Mouse (Mus musculus): ENCODE measurements around the gene Vmn1r196. TPM values are rescaled to one million over a fixed set of nuclear protein-coding genes. Genes with fewer than 3 reads are reported as not detected.
"Not testable (repeated sequence)": the region's sequence is repeated elsewhere in the genome, so short reads cannot be mapped to it uniquely, and the experiment has no call there.

Gene Vmn1r196
- total RNA-seq (2021), result not detected
- long read RNA-seq, result 0 reads

DNA sequence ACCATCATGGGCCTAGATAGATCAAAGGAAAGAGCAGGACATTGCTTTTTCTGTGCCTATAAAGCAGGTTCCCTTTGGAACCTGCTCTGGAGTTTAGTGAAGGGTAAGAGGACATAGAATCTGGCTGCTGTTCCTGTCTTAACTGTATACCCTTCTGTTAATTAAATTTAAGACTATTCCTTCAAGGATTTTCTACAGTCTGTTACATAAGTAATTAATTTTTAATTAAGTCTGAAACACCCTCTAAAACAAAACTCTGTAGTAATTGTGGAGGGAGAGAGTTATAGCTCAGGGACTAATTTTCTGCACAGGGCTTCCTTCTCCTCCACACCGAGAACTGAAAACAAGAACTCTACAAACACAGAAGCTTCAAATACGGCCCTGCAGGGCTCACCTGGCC, at the start of gene Vmn1r196:
TSS of gene Vmn1r196 (plus strand) at position 301 of the 400 bp plus-strand sequence.
- DNase-seq (ENCODE audit: low spot score in 2 of 2), result no peak

DNA sequence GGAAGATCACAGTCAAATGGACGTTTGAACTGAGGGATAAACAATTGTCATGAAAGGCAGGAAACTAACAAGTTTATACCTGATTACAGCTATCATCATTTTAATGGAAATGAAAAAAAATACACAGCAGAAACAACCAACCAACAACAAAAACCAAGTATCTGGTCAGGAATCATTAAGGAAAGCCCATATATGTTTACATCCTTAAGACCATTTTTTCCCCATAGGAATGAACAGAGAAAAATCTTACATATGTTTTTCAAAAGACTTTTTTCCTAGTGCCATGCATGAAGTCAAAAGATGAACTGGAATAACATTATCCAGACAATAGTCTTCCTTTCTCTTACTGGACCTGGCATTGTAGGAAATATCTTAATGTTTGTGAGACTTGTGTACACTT, 45.8 kb upstream of the Vmn1r196 start, which contains the start of gene Vmn1r194:
TSS of gene Vmn1r194 (plus strand) at position 301 of the 400 bp plus-strand sequence.
- no peak for DNase-seq (ENCODE audit: low spot score in 2 of 2)

DNA sequence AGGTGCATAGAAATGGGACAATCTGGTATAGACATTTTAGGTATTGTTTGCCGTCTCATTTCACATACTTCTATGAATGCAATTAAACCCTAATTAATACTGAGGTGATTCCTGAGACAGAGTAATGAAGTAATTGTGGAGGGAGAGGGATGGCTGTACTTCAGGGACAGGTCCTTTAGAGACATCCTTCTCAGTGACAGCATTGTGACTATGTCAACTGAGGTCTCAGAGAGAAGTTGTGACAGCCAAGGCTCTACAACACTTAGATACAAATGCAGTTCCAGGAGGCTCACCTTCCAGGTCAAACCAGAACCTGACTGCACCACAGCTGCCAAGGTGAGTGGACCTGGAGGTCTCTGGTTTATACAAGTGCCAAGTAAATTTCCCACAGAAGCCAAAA, 19.5 kb upstream of the Vmn1r196 start, which contains the start of gene Vmn1r195:
TSS of gene Vmn1r195 (plus strand) at position 301 of the 400 bp plus-strand sequence.
- not testable (repeated sequence) for DNase-seq (ENCODE audit: low spot score in 2 of 2)

DNA sequence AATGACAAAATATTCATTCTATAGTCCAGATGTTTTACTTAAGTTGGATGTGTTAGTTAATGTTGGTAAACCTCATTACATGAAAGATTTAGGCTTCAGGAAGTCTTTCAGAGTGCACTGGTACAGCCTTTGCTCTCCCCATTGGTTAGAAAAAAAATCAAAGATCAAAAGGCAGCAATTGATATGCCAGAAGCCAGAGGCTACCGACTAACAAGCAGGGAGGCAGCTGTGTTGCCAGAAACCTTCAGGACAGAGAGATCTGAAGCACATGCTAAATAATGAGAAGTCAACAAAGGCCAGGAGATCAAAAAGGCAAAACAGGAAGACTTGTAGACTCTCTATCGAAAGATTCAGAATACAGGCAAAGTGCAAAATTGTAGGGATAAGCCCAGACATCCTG, 18.0 kb upstream of the Vmn1r196 start:
- no peak for DNase-seq (ENCODE audit: low spot score in 2 of 2)

DNA sequence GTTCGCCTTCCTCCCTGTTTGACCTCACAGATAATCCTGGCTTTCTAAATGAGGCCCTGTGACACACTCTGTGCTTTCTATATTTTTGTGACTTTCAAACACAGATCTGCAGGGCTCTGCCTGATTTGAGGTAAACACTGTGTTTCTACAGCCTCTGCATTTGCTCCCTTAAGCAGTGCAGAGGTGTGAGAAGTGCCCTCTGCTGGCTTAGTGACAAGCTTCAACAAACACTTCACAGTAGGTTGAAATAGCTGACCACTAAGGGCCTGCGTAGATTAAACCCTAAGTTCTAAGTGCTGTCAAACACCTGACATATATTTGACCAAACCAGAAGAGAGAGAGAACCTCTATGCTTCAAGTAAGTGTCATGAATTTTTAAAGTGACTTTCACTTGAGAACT, 5.1 kb upstream of the Vmn1r196 start:
- no peak for DNase-seq (ENCODE audit: low spot score in 2 of 2)

DNA sequence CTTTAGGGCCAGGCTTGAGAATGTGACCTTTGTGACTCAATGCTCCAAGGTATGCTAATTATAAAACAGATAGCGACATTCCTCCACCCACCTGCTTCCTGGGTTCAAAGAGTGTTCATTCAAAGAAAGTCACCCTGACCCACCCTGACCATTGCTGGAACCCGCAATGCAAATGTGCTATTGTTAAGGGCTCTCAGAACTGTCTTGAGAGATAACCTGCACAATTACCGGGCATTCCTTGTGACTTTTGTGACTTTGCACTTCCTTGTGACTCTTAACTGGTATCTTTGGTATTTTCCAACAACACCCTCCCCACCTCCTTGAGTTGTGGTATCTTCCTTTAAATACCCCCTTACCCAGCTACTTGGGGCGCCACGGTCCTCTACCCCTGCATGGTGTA, 18.4 kb downstream of the Vmn1r196 start:
- not testable (repeated sequence) for DNase-seq (ENCODE audit: low spot score in 2 of 2)

DNA sequence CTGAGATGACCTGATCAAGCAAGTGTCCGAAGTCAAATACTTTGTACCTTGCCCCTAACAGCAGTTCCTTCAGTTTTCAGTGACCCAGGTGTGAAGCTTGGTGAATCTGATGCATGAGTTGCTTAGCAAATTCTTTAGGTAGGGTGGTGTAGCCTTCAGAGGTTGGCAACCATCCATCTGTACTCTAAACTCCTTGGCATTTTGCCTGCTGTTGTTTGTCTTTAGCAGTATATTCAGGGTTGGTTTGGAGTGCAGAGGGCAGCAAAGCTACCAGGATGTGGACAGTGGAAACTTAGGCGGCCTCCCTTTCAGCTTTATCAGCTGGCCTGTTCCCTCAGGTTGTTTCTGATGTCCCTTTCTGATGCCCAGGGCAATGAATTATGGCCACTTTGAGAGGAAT, 25.6 kb downstream of the Vmn1r196 start:
- no peak for DNase-seq (ENCODE audit: low spot score in 2 of 2)

DNA sequence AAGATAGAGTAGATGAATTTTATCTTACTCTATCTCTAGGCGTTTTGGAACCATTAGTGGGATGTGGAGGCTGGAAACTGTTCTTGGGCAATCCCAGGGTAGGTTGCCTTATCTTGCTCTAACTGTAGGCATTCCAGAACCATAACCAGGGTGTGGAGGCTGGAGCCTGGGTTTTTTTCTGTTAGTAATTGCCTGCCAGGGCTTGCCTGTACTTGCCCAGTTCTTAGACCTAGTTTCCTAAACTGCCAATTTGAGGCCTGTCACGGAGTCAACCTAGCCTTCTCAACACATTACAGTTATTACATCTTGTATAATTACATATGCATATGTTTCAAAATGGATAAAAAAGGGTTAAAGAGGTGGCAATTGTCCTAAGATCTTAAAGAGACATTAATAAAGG, 27.6 kb downstream of the Vmn1r196 start:
- no peak for DNase-seq (ENCODE audit: low spot score in 2 of 2)

DNA sequence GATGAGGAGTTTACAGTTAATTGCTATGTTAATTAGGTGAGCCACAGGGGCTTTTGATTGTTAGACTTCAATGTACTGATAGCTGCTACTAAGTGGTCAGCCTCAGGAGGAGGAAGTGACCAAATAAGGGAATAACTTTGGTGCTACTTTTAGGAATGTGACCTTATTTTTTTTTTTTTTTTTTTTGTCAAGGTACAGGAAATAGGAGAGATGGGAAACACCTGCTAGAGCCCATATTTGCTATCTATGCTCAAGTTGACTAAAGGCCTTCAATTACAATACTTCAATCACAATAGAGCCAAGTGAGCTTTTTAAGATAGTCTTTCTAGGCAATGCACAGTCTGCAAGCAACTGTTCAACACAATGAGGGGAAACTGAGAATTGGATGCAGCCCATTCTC, 30.4 kb downstream of the Vmn1r196 start:
- DNase-seq (ENCODE audit: low spot score in 2 of 2), result no peak

DNA sequence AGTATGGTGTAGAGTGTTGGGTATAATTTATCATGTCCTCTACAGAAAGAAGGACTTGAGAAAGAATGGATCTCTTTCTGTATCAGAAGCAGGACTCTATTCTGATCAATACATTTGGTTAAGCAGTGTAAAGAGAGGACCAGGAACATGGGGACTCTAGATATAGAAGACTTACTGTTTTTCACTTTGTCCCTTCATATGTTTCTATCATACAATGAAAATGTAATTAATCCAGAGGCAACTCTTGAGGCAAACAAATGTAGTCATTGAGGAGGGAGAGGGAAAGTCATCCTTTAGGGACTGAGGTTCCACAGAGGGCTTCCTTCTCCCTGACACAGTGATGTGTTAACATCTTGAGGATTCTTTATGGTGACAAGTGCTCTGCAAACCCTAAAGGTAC, 34.6 kb downstream of the Vmn1r196 start, which contains the start of gene Vmn1r197:
TSS of gene Vmn1r197 (plus strand) at position 301 of the 400 bp plus-strand sequence.
- DNase-seq (ENCODE audit: low spot score in 2 of 2), result no peak

DNA sequence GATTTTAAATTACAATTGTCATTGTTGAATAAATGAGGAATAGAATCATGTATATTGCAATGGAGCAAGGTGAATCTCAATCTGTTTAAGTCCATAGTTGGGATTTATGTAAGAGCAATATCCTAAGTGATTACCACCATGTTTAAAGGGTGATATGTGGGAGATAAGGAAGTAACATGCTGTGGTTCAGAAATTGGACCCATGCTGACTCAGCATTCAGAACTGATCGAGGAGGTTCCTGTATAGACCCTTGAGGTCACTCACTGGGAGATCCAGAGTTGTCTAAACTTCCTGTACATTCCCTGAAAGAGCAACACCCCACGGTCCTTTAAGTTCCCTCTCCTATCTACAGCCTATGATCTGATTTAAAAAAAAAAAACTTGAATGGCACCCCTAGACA, 43.5 kb downstream of the Vmn1r196 start:
- DNase-seq (ENCODE audit: low spot score in 2 of 2), result no peak

DNA sequence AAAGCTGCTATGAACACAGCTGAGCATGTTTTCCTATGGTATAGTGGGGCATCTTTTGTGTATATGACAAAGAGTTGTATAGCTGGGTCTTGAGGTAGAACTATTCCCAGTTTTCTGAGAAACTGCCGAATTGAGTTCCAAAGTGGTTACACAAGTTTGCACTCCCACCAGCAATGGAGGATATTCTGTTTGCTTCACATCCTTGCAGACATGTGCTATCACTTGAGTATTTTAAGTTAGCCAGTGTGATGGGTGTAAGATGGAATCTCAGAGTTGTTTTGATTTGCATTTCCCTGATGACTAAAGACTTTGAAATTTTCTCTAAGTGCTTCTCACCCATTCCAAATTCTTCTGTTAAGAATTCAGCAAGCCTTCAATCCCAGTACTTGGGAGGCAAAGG, 45.8 kb downstream of the Vmn1r196 start:
- DNase-seq (ENCODE audit: low spot score in 2 of 2), result no peak

Other genes with a start within 250 kb of the Vmn1r196 start
- gene Hist1h4i, start 248.6 kb upstream of the Vmn1r196 start, total RNA-seq (2021), result 10 to 100 TPM; 65.4 to 84.2 TPM
- gene Hist1h2ag, start 247.0 kb upstream of the Vmn1r196 start, total RNA-seq (2021), result 10 to 100 TPM in 1 of 2 experiments, 1 to 10 TPM in 1; 7.8 to 10.3 TPM
- 10 to 100 TPM in 1 of 2 experiments, 1 to 10 TPM in 1; 8.3 to 13.2 TPM for gene Hist1h2bj, start 246.7 kb upstream of the Vmn1r196 start, total RNA-seq (2021)
- not detected for gene Vmn1r188, start 205.5 kb upstream of the Vmn1r196 start, total RNA-seq (2021)
- gene Vmn1r189, start 184.1 kb upstream of the Vmn1r196 start, total RNA-seq (2021), result not detected
- not detected for gene Vmn1r191, start 106.0 kb upstream of the Vmn1r196 start, total RNA-seq (2021)
- not detected for gene Vmn1r192, start 98.8 kb upstream of the Vmn1r196 start, total RNA-seq (2021)
- gene Vmn1r193, start 66.8 kb upstream of the Vmn1r196 start, total RNA-seq (2021), result not detected
- not detected for gene Vmn1r194, start 45.7 kb upstream of the Vmn1r196 start, total RNA-seq (2021)
- not detected for gene Vmn1r195, start 19.4 kb upstream of the Vmn1r196 start, total RNA-seq (2021)
- not detected for gene Vmn1r197, start 34.7 kb downstream of the Vmn1r196 start, total RNA-seq (2021)
- gene Vmn1r198, start 60.4 kb downstream of the Vmn1r196 start, total RNA-seq (2021), result not detected
- gene Vmn1r199, start 89.9 kb downstream of the Vmn1r196 start, total RNA-seq (2021), result not detected
- gene Vmn1r200, start 100.5 kb downstream of the Vmn1r196 start, total RNA-seq (2021), result not detected
- not detected for gene Vmn1r201, start 182.0 kb downstream of the Vmn1r196 start, total RNA-seq (2021)
- under 1 TPM in 1 of 2 experiments, not detected in 1; 0.07 TPM for gene Vmn1r202, start 215.5 kb downstream of the Vmn1r196 start, total RNA-seq (2021)
- not detected for gene Vmn1r203, start 228.2 kb downstream of the Vmn1r196 start, total RNA-seq (2021)

All from layer of hippocampus, adult 18-20 months (tissue).